Mouse (Mus musculus): ENCODE measurements around the gene Nags.

Gene Nags

GRCm38 (mm10) chr11:102145471-102146001 is at the start of gene Nags:
Gene Nags (plus strand): TSS chr11:102145513.
- in situ Hi-C loops (cut with MboI) = no loop called here

GRCm38 (mm10) chr11:102095676-102096075 is 49.6 kb upstream of the Nags start:
- in situ Hi-C loops (cut with MboI) = no loop called here

GRCm38 (mm10) chr11:102096446-102096845 is 48.9 kb upstream of the Nags start:
- in situ Hi-C loops (cut with MboI) = no loop called here

- in situ Hi-C loops (cut with MboI) = no loop called here
These were observed 48.4 kb upstream of the Nags start for GRCm38 (mm10) chr11:102096887-102097391.

GRCm38 (mm10) chr11:102101219-102101618 is 44.1 kb upstream of the Nags start, which contains the start of gene Ppy:
Gene Ppy (minus strand): TSS chr11:102101319.
- in situ Hi-C loops (cut with MboI) = no loop called here

GRCm38 (mm10) chr11:102102485-102103258 is 42.6 kb upstream of the Nags start:
- in situ Hi-C loops (cut with MboI) = no loop called here

GRCm38 (mm10) chr11:102106911-102107310 is 38.4 kb upstream of the Nags start:
- in situ Hi-C loops (cut with MboI) = no loop called here

- in situ Hi-C loops (cut with MboI) = no loop called here
These were observed 37.6 kb upstream of the Nags start, which contains the start of gene Pyy for GRCm38 (mm10) chr11:102107732-102108131. Gene Pyy (minus strand): TSS chr11:102107832.

- in situ Hi-C loops (cut with MboI) = no loop called here
These were observed 33.7 kb upstream of the Nags start for GRCm38 (mm10) chr11:102111576-102111975.

- in situ Hi-C loops (cut with MboI) = no loop called here
These were observed 29.1 kb upstream of the Nags start for GRCm38 (mm10) chr11:102116241-102116640.

GRCm38 (mm10) chr11:102117386-102117785 is 27.9 kb upstream of the Nags start:
- in situ Hi-C loops (cut with MboI) = no loop called here

- in situ Hi-C loops (cut with MboI) = no loop called here
These were observed 10.8 kb upstream of the Nags start for GRCm38 (mm10) chr11:102134516-102134915.

- in situ Hi-C loops (cut with MboI) = no loop called here
These were observed 7.5 kb upstream of the Nags start for GRCm38 (mm10) chr11:102137625-102138446.

GRCm38 (mm10) chr11:102138447-102138740 is 6.9 kb upstream of the Nags start:
- in situ Hi-C loops (cut with MboI) = no loop called here

- in situ Hi-C loops (cut with MboI) = no loop called here
These were observed 4.8 kb upstream of the Nags start for GRCm38 (mm10) chr11:102140508-102140907.

GRCm38 (mm10) chr11:102142355-102142754 is 3.0 kb upstream of the Nags start:
- in situ Hi-C loops (cut with MboI) = no loop called here

- in situ Hi-C loops (cut with MboI) = no loop called here
These were observed 299 bp upstream of the Nags start for GRCm38 (mm10) chr11:102144957-102145470.

- in situ Hi-C loops (cut with MboI) = no loop called here
These were observed 692 bp downstream of the Nags start for GRCm38 (mm10) chr11:102146005-102146404.

GRCm38 (mm10) chr11:102146531-102146930 is 1.2 kb downstream of the Nags start:
- in situ Hi-C loops (cut with MboI) = no loop called here

- in situ Hi-C loops (cut with MboI) = no loop called here
These were observed 2.1 kb downstream of the Nags start for GRCm38 (mm10) chr11:102147213-102147989.

GRCm38 (mm10) chr11:102156039-102156785 is 10.9 kb downstream of the Nags start, which contains the start of gene Tmem101:
Gene Tmem101 (minus strand): TSS chr11:102156404.
- in situ Hi-C loops (cut with MboI) = no loop called here

Measured in mature B cell (primary cell).